Mouse (Mus musculus): ENCODE results near the gene Nfic.

Gene Nfic

GRCm38 (mm10) chr10:81404082-81404481 is 51.4 kb downstream of the Nfic start:
- DNase-seq (ENCODE audit: low spot score) = no peak

GRCm38 (mm10) chr10:81403511-81403910 is 51.9 kb downstream of the Nfic start:
- DNase-seq (ENCODE audit: low spot score) = no peak

DNA sequence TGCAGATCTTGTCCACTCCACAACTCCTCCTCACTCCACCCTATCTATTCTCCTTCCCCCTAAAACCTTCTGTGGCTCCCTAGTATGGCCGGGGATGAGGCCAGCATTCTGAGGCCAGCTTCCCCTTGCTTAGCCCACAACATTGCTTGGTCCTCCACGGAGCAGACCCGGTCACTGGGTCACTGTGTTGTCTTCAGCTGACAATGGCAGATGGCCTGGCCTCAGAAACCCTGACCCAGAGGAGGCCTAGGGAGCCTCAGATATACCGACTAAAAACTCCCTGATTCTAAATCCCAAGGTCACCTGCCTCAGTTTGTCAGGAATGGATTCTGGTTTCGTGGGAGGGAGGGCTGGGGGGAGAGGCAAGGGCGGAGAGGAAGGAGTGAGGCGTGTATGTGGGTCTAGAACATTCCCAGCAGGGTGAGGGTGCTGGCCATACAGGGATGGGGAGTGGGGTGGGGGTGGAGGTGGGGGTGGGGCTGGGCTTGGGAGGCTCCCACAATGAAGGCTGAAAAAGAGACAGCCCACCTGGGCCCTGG is 53.1 kb downstream of the Nfic start:
- DNase-seq (ENCODE audit: low spot score) = no peak

DNA sequence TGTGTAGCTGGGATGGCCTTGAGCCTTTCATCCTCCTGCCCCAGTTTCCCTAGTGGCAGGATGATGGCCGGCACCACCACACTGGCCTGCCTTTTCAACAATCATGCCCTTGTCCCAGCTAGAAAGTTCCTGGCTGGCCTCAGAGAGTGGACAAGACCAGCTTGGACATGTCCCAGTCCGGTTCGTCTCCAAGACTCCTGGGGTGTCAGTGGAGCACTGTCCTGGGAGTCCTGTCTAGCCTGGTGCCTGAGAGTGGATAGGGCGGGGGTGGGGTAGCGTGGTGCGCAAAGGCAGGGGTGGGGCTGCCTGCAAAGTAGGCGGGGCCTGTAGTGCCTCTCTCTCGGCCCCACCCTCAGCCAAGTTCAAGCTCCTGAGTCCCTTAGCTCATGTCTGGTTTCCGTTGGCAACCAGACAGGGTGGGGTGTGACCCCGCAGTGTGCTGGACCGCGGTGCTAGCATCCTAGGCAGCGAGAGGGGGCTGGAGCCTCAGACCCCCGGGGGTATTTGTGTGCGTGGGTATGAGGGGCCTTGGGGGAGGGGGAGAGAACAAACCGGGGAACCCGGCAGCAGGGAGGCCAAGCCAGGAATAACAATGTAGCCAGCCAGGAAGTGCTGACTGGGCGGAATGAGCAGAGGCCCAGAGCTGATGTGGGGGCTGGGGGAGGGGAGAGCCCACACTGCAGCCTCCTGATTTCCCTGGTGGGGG is 53.8 kb downstream of the Nfic start:
- DNase-seq (ENCODE audit: low spot score) = no peak

DNA sequence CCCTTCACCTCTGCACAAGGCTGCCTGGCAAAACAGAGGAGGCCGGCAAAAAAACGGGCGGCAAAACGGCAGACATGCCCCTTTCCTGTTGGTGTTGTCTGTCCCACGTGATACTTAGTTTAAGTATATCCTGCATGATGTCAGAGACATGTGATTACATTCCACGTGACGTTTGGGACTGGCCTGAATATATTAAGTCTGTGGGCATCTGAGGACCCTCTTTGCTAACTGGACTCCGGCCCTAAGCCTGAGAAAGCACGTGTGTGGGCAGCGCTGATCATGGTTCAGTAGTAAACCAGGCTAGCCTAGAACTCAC is 54.3 kb downstream of the Nfic start:
- DNase-seq (ENCODE audit: low spot score) = no peak

DNA sequence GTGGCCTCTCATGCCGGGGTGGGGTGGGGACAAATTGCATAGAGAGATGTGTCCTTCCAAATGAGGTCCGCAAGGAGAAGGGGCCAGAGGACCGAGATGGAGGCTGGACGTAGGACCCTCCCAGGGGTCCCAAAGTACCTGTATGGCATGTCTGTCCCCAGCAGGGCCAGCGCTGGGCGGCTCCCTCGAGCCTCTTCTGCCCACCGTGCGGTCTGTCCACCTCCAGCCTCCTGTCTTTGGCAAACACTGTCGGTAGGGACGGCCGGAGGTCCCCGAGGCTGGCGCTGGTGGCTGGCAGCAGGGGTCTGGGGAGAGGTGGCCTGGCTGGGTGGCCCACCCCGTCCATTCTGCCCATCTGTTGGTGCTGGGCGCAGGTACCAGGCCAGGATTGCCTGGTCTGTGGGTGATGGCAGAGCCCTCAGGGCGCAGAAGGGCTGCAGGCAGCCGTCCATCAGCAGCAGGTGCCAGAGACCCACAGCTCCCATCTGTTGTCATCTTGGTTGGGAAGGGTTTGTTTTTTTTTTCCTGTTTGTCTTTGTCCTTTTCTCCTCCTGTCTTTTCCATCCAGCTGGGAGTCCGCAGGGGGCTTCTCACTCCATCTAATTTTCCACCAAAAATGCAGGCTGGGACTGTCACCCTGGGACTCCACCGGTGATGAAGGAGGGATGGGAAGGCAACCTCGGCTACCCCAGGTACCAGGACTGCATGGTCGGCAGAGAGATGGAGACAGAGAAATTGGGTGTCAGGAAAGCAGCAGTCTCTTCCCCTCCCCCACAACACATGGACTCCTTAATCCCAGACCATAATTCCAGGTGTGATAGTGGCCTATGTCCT is 54.8 kb downstream of the Nfic start:
- DNase-seq (ENCODE audit: low spot score) = no peak

- DNase-seq (ENCODE audit: low spot score) = no peak
These were observed 55.6 kb downstream of the Nfic start for GRCm38 (mm10) chr10:81399798-81400308.

DNA sequence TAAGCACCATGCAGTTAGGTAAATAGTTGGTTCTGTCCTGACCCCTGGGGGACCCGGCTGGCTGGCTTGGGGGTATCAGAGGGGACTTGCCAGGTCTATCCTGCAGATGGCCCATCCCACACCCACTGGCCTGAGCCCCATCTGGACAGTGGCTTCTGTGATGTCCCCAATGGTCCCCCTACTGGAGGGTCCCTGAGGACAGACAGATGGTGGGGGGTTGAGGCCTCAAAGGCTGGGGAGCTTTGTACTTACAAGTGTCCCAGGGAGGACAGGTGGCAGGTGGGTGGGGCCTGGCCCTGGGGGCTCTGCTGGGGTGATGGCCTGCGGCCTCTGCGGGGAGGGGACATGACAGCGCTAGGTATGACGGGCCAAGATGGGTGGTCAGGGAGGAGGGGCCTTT is 56.1 kb downstream of the Nfic start:
- no peak for DNase-seq (ENCODE audit: low spot score)

DNA sequence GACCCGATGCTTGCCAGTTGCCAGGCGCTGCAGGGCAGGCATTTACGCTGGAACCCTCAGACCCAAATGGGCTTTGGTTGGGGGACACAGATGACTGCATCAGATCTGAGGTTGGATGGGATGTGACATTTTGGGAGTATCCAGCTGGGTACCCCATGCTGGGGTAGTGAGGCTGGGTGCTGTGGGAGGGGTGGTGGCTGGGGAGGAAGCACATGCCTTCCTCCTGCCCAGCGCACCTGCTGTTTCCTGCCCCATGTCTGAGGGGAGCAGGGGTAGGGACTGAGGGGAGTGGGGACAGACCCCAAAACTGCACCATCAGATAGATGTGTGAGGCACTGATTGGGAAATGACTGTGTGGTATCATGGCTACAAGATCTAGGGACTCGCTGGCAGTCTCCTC is 58.7 kb downstream of the Nfic start:
- DNase-seq (ENCODE audit: low spot score) = no peak

- DNase-seq (ENCODE audit: low spot score) = no peak
These were observed 59.6 kb downstream of the Nfic start for GRCm38 (mm10) chr10:81395865-81396264.

- DNase-seq (ENCODE audit: low spot score) = no peak
These were observed 60.3 kb downstream of the Nfic start for GRCm38 (mm10) chr10:81395127-81395526.

GRCm38 (mm10) chr10:81393456-81394063 is 61.9 kb downstream of the Nfic start:
- no peak for DNase-seq (ENCODE audit: low spot score)

- no peak for DNase-seq (ENCODE audit: low spot score)
These were observed 62.7 kb downstream of the Nfic start, which contains the start of gene Smim24 for GRCm38 (mm10) chr10:81392781-81393185. Smim24 (plus strand) TSS chr10:81393051.

DNA sequence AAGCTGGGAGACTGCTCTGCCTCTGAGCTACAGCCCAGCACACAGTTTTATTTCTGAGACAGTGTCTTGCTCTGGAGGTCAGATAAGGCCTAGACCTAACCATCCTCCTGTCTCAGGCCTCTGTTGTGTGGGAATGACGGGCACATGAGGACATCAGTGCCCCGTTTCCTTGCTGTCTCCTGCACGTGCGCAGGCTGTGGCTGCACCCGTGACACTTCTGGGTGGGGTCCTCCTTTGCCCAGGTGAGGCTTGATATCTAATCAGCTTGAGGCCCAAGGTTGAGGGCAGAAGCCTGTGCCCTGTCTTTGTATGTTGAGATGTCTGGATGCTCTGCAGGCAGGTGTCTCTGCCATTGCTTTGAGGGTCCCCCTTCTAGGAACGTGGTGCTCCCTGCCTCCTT is 63.2 kb downstream of the Nfic start:
- no peak for DNase-seq (ENCODE audit: low spot score)

DNA sequence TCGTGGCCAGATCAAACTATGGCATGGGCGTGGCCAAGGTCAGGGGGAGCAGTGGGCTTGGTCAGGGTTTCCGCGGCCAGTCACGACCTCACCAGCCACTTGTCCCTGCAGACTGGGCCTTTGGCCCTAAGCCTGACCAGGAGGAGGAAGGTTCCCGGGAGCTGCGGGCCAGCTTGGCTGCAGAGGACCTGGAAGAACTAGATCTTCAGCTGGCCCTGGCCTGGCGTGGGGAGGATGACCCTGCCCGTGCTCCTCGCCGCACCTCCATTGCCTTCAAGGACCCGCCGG is 64.8 kb downstream of the Nfic start:
- DNase-seq (ENCODE audit: low spot score) = no peak

GRCm38 (mm10) chr10:81389801-81390677 is 65.4 kb downstream of the Nfic start:
- no peak for DNase-seq (ENCODE audit: low spot score)

DNA sequence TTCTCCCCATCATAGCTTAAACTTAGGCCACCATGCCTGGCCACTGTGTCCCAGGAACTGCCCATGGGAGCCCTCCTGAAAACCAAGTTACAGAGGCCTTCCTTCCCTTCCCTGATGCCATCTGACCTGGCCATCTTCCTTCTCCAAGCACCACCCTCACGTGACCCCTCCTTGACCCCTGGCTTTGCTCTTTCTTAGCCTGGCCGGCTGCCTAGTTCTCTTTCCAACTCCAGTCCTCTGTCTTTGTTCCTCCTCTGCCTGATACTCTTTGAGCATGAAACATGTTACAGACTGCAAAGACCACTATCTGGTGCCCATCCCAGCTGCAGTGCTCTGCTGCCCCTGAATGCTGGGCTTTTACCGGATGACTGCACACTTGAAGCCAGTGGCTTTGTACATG is 66.1 kb downstream of the Nfic start:
- DNase-seq (ENCODE audit: low spot score) = peak; percentile 69

- DNase-seq (ENCODE audit: low spot score) = no peak
These were observed 66.9 kb downstream of the Nfic start, which contains the start of gene Gm48552 for GRCm38 (mm10) chr10:81388505-81389055. Gm48552 (plus strand) TSS chr10:81389005.

DNA sequence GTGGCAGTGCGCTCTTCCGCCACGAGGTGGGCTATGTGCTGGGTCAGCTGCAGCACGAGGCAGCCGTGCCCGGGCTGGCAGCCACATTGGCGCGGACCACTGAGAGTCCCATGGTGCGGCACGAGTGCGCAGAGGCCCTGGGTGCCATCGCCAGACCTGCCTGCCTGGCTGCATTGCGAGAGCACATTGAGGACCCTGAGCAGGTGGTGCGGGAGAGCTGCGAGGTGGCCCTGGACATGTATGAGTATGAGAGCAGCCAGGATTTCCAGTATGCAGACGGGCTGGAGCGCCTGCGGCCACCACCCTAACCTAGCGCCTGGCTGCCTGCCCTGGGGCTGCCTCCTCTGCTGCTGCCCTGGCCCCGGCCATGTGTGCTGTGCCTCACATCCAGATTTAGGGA is 67.7 kb downstream of the Nfic start:
- DNase-seq (ENCODE audit: low spot score) = no peak

- DNase-seq (ENCODE audit: low spot score) = peak; percentile 78
These were observed 69.7 kb downstream of the Nfic start for GRCm38 (mm10) chr10:81385603-81386306.

GRCm38 (mm10) chr10:81384605-81384982 is 70.8 kb downstream of the Nfic start:
- DNase-seq (ENCODE audit: low spot score) = no peak

Measured in ovary, adult 18-20 months (tissue).